Mouse (Mus musculus): ENCODE measurements around the gene Ppfibp2. TPM values are rescaled to one million over a fixed set of nuclear protein-coding genes. Genes with fewer than 3 reads are reported as not detected.

The Ppfibp2 gene
- polyA plus RNA-seq (2014; fragmentation: Illumina TruSeq; extraction: RNeasy Lipid Tissue Mini Kit (QIAGEN cat#74804); ENCODE audit: low read depth, low replicate concordance) = 6.6 TPM

GRCm38 (mm10) chr7:107594857-107595402 lies at the start of gene Ppfibp2:
TSS of gene Ppfibp2 (plus strand) at chr7:107595207.

GRCm38 (mm10) chr7:107567261-107567671 lies 27.7 kb upstream of the Ppfibp2 start, which contains the start of gene Olfml1:
TSS of gene Olfml1 (plus strand) at chr7:107567446.

GRCm38 (mm10) chr7:107625061-107625460 lies 30.1 kb downstream of the Ppfibp2 start, which contains the start of gene 5330417H12Rik:
TSS of gene 5330417H12Rik (minus strand) at chr7:107625161.

GRCm38 (mm10) chr7:107757308-107758151 lies 162.5 kb downstream of the Ppfibp2 start, which contains the start of gene Cyb5r2:
TSS of gene Cyb5r2 (minus strand) at chr7:107758032.

Other genes with a start within 250 kb of the Ppfibp2 start
- gene Syt9, start 224.5 kb upstream of the Ppfibp2 start, polyA plus RNA-seq (2014; fragmentation: Illumina TruSeq; extraction: RNeasy Lipid Tissue Mini Kit (QIAGEN cat#74804); ENCODE audit: low read depth, low replicate concordance) = 3.6 TPM
- 0.84 TPM for gene Olfml1, start 27.8 kb upstream of the Ppfibp2 start, polyA plus RNA-seq (2014; fragmentation: Illumina TruSeq; extraction: RNeasy Lipid Tissue Mini Kit (QIAGEN cat#74804); ENCODE audit: low read depth, low replicate concordance)
- gene 5330417H12Rik, start 30.0 kb downstream of the Ppfibp2 start, polyA plus RNA-seq (2014; fragmentation: Illumina TruSeq; extraction: RNeasy Lipid Tissue Mini Kit (QIAGEN cat#74804); ENCODE audit: low read depth, low replicate concordance) = not detected
- 12.4 TPM for gene Cyb5r2, start 162.8 kb downstream of the Ppfibp2 start, polyA plus RNA-seq (2014; fragmentation: Illumina TruSeq; extraction: RNeasy Lipid Tissue Mini Kit (QIAGEN cat#74804); ENCODE audit: low read depth, low replicate concordance)
- not detected for gene Ovch2, start 206.0 kb downstream of the Ppfibp2 start, polyA plus RNA-seq (2014; fragmentation: Illumina TruSeq; extraction: RNeasy Lipid Tissue Mini Kit (QIAGEN cat#74804); ENCODE audit: low read depth, low replicate concordance)
- not detected for gene Olfr467, start 217.1 kb downstream of the Ppfibp2 start, polyA plus RNA-seq (2014; fragmentation: Illumina TruSeq; extraction: RNeasy Lipid Tissue Mini Kit (QIAGEN cat#74804); ENCODE audit: low read depth, low replicate concordance)
- not detected for gene Olfr469, start 230.3 kb downstream of the Ppfibp2 start, polyA plus RNA-seq (2014; fragmentation: Illumina TruSeq; extraction: RNeasy Lipid Tissue Mini Kit (QIAGEN cat#74804); ENCODE audit: low read depth, low replicate concordance)

Data from testis, adult 10 weeks (tissue).